Mouse (Mus musculus): ENCODE measurements at regions not wholly inside any gene's neighbourhood (a gene's known extent, or its start where the extent isn't known, plus 50 kb on each side); places are given as distances from the start of the nearest gene placed in this dataset.

DNA sequence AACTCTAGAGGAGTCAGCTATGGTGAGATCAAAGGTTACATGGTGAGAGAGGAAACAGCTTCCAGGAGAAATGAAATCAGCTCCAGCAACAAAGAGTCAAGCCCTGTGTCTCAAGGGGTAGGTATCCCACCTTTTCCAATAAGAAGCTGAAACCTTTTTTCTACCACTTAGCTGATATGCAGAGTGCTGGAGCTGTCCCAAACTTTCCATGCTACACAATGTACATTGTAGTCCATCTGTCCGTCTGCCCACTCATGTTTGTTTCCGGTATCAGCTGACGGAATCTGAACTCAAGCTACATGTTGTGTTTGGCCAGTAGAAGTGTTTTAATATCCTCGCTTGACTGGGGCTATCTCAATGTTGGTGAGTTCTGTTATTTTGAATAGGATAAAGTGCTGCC is 83.6 kb upstream of the Ngf start:
- no peak for DNase-seq

DNA sequence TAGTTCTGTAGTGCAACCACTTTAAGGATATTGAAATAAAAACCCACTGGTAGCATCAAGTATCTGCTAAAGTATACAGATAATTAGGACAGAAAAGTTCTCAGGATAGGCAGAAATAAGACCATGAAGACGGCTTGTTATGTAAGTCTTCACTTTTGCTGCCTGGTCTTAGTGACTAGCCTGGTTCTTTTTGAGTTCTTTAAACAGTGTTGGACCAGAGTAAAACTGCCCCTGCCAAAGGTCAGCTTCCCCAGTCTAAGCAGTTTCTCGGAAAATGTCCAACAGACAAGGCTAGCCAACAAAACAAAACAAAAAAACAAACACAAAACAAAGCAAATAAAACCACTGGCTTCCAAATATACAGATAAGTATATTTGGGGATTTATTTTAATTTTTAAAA is 85.1 kb upstream of the Ngf start:
- peak; percentile 18 for DNase-seq

DNA sequence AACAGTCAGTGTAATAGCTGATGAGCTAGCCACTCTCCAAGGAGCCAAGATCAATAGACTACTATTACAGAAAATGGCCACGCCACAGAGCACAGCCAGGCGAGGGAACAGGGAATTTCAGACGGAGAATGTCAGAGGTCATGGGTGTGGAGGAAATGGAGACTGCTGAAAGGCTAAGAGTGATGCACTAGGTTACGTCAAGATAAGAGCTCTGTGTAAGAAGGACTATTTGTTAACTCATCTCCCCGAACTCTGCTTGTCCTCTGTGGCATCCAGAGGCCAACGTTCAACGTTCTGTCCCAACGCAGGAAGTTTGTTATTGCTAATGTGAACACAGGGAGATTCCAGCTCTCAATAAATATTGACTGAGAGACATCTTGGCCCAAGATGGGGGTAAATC is 86.0 kb upstream of the Ngf start:
- DNase-seq = peak; percentile 10

DNA sequence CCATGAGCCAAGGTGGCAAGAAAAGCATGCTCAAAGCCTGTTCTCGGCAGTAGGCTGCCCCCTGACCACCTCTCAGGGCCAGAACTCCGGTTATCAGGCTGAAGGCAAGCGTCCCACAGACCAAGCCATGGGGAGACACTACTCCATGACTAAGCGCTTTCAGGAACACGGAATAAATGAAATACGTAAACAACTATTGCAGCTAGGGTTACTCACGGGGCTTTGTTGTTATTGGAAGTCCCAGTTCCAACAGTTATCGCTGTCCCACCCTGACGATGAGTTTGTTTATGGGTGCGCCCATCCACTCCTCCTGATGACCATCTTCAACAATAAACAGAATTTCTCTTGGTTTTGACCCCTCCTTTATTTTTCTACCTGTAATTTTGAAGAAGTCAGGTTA is 88.0 kb upstream of the Ngf start:
- DNase-seq = no peak

DNA sequence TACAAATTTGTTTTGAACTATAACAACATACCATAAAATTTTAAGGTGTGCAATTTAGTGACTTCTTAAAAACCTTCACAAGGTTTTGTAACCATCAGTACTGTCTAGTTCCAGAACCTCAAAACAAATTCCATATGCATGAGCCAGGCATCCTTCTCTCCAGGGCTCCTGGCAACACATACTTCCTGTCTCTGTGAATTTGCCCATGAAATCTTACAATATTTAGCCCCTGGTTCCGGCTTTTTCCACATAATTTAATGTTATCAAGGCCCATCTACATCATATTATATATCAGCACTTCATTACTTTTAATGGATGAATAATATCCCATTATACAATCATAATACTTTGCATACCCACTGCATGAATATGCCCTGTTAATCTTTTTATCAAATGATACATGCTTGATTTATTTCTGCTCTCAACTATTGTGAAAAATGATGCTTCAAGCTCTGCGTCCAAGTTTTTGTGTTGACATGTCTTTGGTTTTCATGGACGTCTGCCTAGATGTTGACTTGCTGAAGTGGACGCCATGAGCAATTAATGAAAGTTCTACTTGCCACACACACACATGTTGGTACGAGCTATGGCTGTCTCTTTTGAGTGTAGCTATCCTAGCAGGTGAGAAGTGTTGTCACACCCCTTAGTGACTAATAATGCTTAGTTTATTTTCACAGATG is 95.2 kb upstream of the Ngf start:
- no peak for DNase-seq

DNA sequence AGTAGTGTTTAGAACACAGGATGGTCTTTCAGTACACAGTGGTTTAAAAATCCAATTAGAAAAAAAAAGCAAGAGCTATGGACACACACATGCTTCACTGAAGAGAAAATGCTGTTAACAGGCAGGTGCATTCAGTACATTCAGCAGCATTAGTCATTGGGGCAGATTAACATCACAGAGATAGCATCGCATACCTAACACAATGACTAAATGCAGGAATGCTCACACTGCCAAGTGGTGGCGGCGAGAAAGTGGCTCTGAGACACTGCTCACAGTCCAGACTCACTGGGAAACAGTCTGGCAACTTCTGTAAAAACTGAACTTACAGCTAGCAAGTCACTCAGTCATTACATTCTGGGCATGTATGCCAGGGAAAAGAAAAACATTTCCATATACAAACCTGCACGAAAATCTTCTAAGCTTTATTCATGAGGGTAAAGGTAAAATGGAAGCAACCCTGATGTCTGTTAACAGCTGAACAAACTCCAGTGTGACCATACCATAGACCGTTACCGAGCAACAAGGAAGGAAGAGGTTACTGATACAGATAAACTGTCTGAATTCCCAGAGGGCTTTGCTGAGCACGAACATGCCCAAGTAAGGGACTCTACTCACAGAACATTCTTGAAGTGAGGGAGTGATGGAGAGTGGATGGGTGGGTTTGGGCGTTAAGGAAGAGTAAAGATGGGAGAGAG is 97.4 kb upstream of the Ngf start:
- no peak for DNase-seq

DNA sequence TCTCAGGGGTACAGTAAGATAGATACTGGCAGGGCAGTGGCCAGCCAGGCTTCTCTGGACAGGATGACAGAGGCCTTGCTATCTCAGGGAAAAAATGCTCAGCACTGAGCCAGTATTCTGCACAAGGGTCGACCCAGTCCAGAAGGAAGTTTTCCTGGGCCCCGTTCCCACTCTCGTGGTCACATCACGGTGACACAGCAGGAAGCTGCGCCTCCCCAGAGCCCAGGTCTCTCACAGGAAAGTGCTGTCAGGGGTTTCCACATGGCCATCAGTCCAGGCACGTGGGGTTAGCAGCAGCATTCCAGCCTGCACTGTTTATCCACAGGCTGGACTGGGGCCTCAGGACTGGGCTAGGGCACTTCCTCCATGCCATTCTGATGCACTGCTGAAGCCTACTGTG is 103.5 kb upstream of the Ngf start:
- DNase-seq = peak; percentile 81

DNA sequence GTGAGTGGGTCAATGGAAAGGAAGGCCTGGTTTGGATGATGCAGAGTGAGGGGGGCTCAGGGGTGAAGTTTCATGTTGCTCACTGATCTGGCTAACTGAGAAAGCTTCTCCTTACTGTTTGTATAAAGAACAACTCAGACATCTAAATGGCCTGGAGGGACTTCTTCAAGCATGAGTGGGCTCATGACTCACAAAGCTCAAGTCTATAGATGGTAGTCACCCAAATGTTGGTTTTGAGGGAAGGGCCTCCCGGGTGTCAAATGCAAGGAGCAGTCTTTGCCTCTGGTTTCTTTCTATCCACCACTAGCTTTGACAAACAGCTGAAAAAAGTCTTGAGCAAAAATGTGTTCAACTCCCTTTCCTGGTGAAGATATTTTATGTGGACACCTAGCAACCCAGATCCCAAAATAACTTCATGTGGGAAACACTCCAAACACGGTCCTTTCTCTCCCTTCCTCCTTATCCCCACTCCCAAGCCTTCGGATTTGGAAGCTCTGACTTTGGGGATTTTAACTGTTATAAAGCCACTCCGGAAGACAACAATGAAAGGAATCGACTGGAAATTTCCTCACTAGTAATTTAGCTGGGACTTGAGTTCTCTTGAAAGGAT is 105.3 kb upstream of the Ngf start:
- no peak for DNase-seq

DNA sequence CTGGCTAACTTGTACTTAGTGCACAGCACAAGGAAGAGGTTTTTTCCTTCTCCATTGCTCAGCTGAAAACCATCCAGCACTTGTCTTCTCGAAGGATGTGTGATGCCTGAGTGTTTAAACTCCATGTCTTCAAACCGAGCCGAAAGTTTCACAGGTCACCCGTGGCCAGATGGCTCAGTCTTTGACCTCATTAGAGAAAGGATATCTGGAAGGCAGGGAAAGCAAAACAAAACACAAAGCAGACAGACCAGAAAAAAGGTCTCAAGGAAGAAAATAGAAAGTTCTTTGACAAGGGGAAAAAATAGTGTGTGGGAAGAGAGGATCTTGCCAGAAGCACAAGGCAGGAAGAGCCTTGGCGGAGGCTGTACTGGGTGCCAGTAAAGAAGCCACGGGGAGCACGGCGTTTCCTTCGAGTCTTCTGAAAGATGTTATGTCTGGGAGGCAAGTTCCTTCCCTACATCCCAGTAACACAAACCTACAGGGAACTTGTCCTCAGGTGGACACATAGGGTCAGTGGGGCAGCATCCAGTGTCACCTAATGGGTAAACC is 108.9 kb upstream of the Ngf start:
- peak; percentile 18 for DNase-seq

DNA sequence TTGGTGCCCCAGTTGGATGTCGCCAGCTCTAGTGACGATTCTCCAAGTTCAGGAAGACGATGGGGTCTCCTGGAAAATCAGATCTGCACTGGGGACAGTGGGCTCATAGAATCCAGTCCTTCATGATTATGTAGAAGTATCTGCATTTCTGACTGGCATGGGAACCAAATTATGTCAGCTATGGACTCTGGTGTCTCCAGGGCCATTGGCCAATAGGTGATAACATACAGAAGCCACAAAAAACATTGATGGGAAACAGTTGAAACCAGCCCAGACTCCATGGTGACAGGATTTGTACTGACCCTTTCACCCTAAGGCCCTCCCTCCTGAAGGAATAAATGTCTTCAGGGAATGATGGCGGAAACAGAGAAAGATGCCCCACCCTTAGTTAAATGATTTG is 110.9 kb upstream of the Ngf start:
- DNase-seq = no peak

DNA sequence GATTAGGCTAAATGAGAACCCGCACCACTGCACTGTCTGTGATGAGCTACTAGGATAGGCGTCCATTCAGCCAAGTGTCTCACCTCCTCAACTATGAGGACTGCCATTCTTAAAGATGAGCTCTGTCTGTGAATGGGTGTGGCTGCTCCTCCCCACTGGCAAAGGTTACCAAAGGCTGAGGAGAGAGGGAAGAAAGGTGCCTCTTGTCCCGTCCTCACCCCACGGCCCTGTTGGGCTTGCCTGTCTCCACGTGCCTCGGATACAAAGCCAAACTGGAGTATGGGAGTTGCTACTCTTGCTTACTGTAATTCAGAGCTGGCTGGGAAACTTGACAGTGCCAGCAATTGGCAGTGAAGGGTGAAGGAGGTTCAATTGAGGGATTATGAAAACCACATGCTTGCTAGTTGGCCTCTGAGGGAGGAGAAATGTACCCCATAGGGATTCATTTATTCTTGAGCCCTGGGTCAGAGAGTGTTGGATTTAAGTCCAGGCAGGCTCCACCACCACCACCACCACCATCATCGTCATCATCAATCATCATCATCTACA is 112.6 kb upstream of the Ngf start:
- no peak for DNase-seq

DNA sequence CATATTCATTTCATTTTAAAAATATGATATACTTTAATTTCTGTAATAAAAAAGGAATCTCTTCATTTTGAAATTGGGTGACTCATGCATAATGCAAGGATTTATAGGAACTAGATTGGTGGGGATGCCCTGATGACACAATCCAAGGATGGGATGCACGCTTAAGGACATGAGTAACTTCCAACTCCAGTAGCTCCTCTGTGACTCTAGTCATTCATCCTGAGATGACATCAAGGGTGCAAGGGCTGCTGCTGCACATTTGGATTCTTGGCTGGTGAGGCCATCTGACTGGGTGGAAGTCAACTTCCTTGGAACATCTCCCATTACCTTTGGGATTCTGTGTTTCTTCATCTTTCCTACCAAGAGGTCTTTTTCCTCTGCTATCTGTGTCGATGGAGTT is 114.4 kb upstream of the Ngf start:
- no peak for DNase-seq

DNA sequence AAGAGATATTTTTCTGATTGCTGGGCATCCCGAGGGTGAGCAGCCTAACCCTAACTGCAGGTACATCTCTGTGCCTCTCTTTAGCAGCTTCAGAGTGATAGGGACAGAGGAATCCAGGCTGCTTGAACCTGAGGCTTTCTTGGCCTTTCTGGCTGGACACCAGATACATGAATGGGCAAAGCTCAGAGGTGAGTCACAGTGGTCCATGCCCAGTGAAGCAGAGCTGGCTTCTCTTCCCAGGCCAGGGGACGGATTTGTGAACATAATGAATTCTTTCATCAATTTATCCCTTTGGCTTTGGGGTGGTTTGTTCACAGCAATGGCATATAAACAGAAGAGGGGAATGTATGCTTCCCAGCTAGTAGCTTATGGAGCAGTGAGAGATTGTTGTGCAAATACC is 114.9 kb upstream of the Ngf start:
- DNase-seq = no peak

DNA sequence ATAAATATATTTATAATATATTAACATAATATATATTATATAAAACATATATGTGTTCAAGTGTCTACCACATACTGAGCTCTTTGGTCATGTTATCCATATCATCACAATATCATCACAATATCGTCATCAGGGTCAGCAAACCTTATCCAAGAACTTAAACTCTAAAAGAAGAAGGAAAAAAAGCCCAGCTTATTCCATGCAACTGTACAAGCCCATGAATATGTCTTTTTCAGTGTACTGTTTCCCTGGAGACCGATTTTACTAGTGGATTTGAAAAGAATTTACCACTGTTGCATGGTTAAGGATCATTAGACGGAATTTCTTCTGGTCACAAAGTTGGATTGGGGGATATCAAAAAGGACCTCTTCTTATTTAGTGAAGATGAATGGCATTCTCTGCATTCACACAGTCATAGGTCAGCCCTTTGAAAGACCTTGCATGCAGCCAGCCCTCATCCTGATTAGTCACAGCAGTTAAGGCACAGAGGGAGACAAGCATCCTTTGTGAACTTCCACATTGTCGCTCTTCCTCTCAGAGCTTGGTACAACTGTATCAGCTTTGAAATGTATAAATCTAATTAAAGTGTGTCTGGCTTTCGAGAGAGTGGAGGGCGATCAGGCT is 116.3 kb upstream of the Ngf start:
- no peak for DNase-seq

DNA sequence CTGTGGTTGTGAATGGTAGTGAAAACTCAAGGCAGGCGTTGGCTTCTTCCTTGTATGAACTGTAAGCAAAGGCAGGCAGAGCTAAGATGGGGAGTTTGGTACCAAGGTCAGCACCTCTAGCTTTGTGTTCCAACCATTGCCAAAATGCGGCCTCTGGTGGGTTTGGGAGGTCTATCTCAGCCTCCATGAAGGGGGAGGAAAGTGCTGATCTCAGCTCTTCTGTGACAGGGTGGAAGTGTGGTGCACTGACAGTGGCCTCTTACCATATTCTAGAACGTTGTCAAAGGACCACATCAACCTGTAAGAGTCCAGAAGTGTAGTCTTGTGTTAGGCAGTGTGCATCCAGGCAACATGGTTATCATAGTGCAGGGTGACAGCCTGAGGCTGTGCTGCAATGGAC is 123.6 kb upstream of the Ngf start:
- DNase-seq = no peak

DNA sequence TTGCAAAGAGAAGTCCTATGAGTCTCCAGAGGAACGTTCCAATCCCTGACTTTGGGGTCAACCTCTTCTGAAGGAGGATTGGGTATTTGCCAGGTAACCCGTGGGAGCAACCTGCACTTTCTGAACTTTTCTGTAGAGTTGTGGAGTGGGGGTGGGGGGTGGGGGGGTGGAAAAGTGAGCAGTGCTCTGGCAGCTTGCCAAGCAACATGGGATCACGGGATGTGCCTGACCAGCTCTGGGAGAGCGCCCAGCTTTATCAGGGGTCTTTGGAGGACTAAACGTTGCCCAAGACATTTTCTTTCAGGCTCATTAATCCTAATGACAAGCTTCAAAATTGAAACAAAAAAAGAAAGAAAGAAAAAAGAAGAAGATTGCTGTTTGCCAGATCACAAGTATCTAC is 124.4 kb upstream of the Ngf start:
- peak; percentile 28 for DNase-seq

DNA sequence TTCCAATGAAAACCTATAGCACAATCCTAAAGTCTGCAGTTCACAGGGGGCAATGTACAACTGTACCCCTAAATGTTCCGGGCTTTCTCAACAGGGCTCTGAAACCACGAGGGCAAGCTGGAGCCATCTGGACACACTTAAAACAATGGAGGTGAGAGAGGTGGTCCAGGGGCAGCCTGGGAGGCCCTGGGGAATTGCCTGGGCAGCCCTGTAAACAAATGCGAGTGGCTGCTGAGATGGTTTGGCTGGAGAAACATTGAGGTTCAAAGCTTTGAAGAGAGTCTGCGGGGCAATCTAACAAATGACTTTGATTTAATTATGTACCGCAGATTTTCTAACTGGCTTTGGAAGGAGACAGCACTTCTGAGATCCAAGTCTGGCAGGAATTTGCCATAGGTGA is 129.0 kb upstream of the Ngf start:
- no peak for DNase-seq

DNA sequence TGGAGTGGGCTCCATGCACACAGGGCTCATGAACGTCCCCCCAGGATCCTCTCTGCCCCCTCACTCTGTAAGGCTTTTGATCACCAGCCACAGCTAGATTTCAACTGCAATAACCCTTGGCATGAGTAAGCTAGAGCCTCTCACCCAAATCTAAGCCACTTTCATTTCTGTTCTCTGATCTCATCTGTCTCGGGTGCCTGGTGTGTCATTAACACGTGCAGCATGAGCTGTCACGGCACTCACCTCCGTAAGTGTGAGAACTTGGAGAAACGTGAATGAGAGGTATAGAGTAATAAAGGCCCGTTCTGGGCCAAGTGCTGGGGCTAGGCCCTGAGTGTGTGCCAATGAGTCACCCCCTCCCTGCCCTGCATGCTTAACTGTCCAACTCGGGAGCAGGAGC is 131.8 kb upstream of the Ngf start:
- no peak for DNase-seq

DNA sequence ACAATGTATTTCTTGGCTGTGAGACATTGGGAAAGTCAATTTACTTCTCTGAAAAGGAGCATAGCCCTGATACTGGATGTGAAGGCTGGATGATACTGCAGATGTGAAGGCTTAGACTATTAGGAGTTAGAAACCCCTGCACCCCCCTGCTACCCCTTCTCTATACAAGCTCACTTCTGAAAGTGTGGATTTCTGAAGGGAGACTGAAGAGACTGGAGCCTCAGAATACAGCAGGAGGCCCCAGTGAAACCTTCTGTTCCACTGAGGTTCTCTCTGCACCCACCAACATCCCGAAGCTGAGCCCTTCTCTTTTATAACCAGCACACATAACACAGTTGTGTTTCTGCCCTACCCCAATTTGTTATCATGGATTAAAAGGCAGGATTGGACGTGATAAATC is 131.7 kb upstream of the Vangl1 start:
- DNase-seq = no peak

DNA sequence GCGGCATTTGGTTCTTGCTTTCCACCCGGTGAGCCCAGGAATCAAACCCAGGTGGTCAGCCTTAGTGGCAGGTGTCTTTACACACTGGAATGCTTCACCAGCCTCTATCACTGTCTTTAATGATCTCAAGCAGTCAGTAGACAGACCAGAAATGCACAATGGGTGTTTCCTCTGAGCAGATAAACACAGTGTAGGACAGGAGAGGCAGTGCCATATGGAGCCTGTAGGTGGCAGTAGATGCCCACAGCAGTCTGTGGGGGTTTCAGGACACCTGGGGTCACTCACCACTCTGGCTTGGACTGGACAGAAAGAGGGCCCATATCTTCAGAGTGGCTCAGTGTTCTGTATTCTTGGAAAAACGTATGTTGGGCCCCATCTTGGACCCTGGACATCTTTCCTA is 130.7 kb upstream of the Vangl1 start:
- DNase-seq = peak; percentile 61

DNA sequence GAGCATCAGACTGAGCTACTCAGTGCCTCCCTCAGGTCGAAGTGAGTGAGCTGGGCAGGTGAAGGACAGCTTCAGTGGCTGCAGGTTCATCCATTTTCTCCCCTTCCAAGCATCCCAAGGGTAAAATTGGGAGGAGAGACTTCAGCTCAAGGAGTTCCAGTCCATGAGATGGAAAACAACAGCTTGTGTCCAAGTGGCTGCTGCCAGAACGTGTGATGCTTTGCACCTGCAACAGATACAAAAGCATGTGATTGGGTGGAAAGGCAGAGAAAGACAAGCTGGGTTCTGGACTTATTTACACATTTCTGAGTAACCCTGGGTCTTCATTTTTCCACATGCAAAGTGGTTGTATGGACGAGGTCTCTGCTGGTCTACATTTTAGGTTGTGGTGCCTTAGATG is 127.7 kb upstream of the Vangl1 start:
- no peak for DNase-seq

DNA sequence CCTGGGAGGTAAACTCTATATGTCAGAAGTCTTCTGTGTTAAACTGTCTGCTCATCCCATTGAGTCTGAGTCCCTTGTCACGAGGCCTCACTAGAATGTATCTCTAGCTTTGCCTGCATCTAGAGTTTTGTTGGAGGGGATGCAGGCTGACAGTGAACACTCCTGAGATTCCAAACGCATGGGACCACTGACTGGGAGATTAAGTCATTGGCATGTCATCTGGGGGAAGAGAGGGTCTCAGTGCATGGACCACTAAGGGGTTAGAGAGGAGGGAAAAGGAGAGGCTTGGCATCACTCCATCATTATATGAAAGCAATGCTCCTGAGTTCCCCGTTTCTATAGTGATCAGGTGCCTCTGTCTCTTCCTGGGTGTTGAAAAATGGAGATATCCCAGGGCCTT is 114.8 kb upstream of the Vangl1 start:
- no peak for DNase-seq

DNA sequence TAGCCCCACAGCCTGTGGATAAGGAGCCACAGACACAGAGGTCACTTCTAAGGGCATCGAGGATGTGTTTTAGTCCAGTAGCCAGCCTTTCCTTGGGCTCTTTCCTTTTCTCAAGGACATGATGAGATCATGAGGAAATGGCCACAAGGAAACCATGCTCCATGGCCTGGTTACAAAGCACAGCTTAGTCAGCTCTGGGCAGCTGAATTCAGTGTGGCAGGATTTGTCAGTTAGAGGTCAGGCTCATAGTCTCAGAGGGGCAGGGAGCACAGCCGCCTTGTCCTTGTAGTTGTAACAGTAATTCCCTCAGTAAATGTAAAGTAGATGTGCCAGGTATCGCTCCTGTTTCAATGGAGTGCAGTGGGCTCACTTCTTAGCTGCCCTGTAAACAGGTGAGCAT is 111.7 kb upstream of the Vangl1 start:
- no peak for DNase-seq
